Mouse (Mus musculus): Measurements from ENCODE around the gene Cpt1c. TPM values are rescaled to one million over a fixed set of nuclear protein-coding genes. Genes with fewer than 3 reads are reported as not detected.
A peak's percentile ranks its signal among the peaks of the same experiment; 100 is the strongest.

The Cpt1c gene
- total RNA-seq, 2 experiments from 2014 or later: 0.92 to 2.3 TPM

DNA sequence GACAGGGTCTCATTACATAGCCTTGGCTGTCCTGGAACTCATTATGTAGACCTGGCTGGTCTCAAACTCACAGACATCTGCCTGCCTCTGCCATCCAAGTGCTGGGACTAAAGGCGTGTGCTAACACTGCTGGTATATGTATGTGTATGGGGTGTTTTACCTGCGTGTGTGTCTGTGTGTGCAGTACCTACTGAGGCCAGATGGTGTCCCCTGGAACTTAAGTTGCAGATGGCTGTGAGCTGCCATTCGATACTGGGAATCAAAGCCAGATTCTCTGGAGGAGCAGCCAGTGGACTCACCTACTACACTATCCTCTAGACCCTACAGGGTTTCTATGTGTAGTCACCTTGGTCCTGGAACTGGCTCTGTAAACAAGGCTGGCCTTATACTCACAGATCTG is 49.2 kb downstream of the Cpt1c start:
- peak; percentile 56 for DNase-seq

DNA sequence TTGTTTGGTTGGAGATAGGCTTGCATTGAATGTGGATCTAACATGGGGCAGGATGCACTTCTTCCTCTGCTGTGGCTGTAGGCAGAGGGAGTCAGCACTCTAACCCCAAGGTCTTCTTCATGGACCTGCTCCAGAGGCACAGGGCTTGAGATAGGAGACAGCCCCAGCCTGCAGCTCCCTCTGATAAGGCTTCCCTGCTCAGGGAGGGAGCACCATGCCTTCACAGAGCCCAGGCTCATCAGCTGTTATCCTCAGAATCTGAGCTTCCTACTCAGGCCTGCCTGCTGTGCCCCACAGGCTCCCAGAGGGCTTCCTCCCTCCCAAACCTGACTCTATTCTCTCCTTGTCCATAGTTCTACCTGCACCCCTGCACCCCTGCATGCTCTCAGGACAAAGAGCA is 52.1 kb downstream of the Cpt1c start:
- no peak for DNase-seq
- intact Hi-C loops (cut with DNase I): no loop called here

More for the DNA sequence above, 49.2 kb downstream of the Cpt1c start:
- Histone ChIP-seq H3K27ac (peak overlapping the region; percentile 48; the same call in 1 of the 2 replicates), H3K4me3 (no peak overlapping the region)
- intact Hi-C loops (cut with DNase I): no loop called here
- TF ChIP-seq CTCF (IDR thresholded peaks at IDR 0.05): peak; percentile 63

DNA sequence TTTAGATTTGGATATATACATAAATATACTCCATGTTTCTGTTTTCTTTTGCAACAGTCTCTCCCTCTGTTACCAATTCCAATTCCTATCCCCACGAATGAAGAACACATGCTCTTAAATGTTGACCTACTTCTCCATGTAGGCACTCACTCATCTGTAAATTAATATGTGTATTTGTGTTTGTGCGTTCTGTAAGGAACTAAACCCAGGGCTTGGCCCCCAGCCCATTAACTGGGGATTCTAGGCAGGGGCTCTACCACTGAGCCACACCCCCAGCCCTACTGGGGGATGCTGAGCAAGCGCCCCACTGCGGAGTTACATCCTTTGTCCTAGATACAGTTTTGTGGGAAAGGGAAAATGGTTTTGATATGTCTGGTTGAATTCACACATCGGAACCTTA is 55.5 kb downstream of the Cpt1c start:
- Histone ChIP-seq H3K4me3 (no peak overlapping the region), H3K27ac (peak overlapping the region; percentile 81; the same call in 1 of the 2 replicates)
- no peak for DNase-seq
- intact Hi-C loops (cut with DNase I): no loop called here
- no peak for TF ChIP-seq CTCF (IDR thresholded peaks at IDR 0.05)

More for the DNA sequence above, 52.1 kb downstream of the Cpt1c start:
- no peak for TF ChIP-seq CTCF (IDR thresholded peaks at IDR 0.05)
- H3K27ac ChIP-seq: no peak overlapping the region
- no peak overlapping the region for H3K4me3 ChIP-seq

DNA sequence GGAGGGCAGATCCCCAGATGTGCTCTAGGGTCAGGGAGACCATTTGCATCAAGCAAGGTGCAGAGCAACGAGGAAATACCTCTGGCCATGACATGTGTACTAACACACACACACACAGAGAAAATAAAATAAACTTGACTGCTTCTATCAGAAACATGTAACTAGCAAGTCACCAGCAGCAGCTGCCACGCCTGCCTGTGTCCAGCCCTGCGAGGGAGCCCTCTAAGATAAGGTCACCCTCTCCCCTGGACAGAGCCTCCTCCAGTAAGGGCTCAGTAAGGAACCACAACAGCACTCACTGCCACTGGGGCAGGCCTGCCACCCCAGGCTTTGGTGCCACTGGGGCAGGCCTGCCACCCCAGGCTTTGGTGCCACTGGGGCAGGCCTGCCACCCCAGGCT is 56.4 kb downstream of the Cpt1c start:
- intact Hi-C loops (cut with DNase I): no loop called here
- TF ChIP-seq CTCF (IDR thresholded peaks at IDR 0.05): no peak
- Histone ChIP-seq H3K4me3 (no peak overlapping the region), H3K27ac (peak overlapping the region; percentile 81)
- DNase-seq: no peak

DNA sequence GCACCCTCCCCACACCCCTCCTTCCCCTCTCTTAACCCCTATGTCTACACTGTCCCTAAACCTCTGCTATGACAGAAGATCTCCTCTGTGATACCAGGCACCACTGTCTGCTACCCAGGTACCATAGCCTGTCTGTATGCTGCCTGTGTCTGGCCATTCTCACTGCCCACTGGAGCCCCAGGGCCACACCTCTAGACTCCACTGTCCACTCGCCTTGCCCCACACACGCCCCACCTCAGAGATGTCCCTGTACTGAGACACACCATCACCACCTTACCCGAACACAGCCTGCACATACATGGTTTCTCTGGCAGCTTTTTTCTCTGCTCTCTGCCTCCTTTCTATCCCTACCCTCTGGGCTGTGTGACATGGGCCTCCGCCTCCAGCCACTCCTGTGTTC is 57.8 kb downstream of the Cpt1c start:
- no peak for DNase-seq

DNA sequence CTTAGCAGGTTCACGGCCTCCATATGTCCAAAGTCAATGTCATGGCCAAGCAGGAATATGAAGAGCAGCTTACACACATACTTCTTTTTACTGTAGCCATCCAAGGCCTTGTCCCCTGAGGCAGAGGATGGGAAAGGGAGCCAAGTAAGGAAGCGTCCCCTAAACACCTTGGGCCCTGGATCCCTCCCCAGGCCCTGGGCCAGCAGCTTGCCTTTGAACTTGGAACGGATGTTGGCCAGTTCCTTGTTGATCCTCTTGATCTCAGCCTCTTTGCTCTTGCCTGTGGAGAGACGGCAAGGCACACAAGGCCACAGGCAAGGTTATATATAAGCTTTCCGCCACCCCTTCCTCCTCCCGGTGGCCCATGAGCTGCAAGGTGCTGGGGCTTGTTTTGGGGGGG is 58.5 kb downstream of the Cpt1c start:
- no peak for TF ChIP-seq CTCF (IDR thresholded peaks at IDR 0.05)
- H3K4me3 ChIP-seq: no peak overlapping the region
- peak; percentile 61 for DNase-seq
- intact Hi-C loops (cut with DNase I): no loop called here
- H3K27ac ChIP-seq: peak overlapping the region; percentile 81

More for the DNA sequence above, 57.8 kb downstream of the Cpt1c start:
- TF ChIP-seq CTCF (IDR thresholded peaks at IDR 0.05): no peak
- intact Hi-C loops (cut with DNase I): no loop called here
- H3K27ac ChIP-seq: peak overlapping the region; percentile 81
- no peak overlapping the region for H3K4me3 ChIP-seq

DNA sequence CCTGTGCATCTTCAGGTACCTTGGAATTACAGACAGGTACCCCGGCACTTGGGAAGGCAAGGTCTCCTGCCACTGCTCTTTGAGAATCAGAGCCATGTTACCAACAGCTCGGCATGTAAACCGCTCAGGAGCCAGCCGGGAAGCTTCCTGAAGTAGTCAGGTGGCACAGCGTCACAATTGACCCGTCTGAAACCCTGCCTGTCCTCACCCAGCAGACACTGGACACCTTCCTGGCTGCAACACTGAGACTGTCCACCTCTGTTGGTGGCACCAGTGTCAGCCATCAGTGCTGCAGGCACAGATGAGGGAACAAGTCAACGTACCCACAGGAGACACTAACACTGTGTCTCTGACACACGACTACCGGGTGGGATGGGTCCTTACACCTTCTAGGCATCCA is 59.3 kb downstream of the Cpt1c start:
- Histone ChIP-seq H3K27ac (peak overlapping the region; percentile 81), H3K4me3 (no peak overlapping the region)
- TF ChIP-seq CTCF (IDR thresholded peaks at IDR 0.05): no peak
- intact Hi-C loops (cut with DNase I): no loop called here
- peak; percentile 54 for DNase-seq

DNA sequence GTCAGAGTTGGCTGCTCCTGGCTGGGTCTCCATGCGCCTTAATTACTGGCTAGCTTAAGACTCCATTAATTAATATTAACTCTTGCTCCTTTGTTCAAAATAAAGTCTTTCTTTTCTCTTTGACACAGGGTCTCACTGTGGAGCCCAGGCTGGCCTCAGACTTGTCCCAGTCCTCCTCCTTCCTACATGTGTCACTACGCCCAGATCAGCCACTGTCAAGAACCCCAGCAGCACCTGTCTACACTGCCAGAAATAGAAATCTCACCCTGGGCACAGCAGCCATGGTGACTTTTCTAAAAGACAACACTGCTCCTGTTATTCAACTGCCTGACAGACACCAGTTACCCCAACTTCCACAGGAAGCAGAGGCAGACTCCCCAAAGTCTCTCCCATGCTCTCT is 60.3 kb downstream of the Cpt1c start:
- DNase-seq: no peak
- intact Hi-C loops (cut with DNase I): no loop called here
- Histone ChIP-seq H3K27ac (peak overlapping the region; percentile 81), H3K4me3 (no peak overlapping the region)
- TF ChIP-seq CTCF (IDR thresholded peaks at IDR 0.05): no peak

Small RNA genes within 50 kb of the gene (microRNA-seq; reads per million reads assigned to microRNA genes)
- not detected for gene Mir7054

Other genes with a start within 250 kb of the Cpt1c start
- 10 to 100 TPM; 17.1 to 22.9 TPM for gene Vrk3, start 226.4 kb downstream of the Cpt1c start, total RNA-seq (2021)
- gene Zfp473, start 223.8 kb downstream of the Cpt1c start, total RNA-seq (2021): under 1 TPM in 1 of 2 experiments, not detected in 1; 0.11 TPM
- gene Nup62, start 158.8 kb downstream of the Cpt1c start, total RNA-seq (2021): 10 to 100 TPM; 21.8 to 26.6 TPM
- 1 to 10 TPM; 1.6 to 3.3 TPM for gene Il4i1, start 158.5 kb downstream of the Cpt1c start, total RNA-seq (2021)
- gene Atf5, start 158.2 kb downstream of the Cpt1c start, total RNA-seq (2021): 100 to 1,000 TPM in 1 of 2 experiments, 10 to 100 TPM in 1; 74.7 to 115 TPM
- 100 to 1,000 TPM; 128 to 137 TPM for gene Akt1s1, start 125.9 kb downstream of the Cpt1c start, total RNA-seq (2021)
- 10 to 100 TPM; 40.8 to 56.4 TPM for gene Tbc1d17, start 125.8 kb downstream of the Cpt1c start, total RNA-seq (2021)
- gene Pnkp, start 117.7 kb downstream of the Cpt1c start, total RNA-seq (2021): 10 to 100 TPM; 19.4 to 21.2 TPM
- 100 to 1,000 TPM; 126 to 137 TPM for gene Ptov1, start 105.1 kb downstream of the Cpt1c start, total RNA-seq (2021)
- 10 to 100 TPM; 53.1 to 68.5 TPM for gene Med25, start 82.1 kb downstream of the Cpt1c start, total RNA-seq (2021)
- 10 to 100 TPM; 16.4 to 18.6 TPM for gene Fuz, start 78.8 kb downstream of the Cpt1c start, total RNA-seq (2021)
- 10 to 100 TPM; 59.1 to 62.6 TPM for gene Ap2a1, start 45.4 kb downstream of the Cpt1c start, total RNA-seq (2021)
- gene Tsks, start 31.6 kb downstream of the Cpt1c start, total RNA-seq (2021): not detected
- gene Prmt1, start 11.7 kb upstream of the Cpt1c start, total RNA-seq (2021): 100 to 1,000 TPM; 126 to 136 TPM
- gene Irf3, start 22.8 kb upstream of the Cpt1c start, total RNA-seq (2021): 10 to 100 TPM; 18.4 to 18.9 TPM
- gene Bcl2l12, start 23.9 kb upstream of the Cpt1c start, total RNA-seq (2021): 1 to 10 TPM; 7.6 to 9.7 TPM
- 10 to 100 TPM; 41.7 to 44.3 TPM for gene Scaf1, start 41.5 kb upstream of the Cpt1c start, total RNA-seq (2021)
- 10 to 100 TPM; 22.6 to 25.5 TPM for gene Rras, start 43.1 kb upstream of the Cpt1c start, total RNA-seq (2021)
- 10 to 100 TPM; 12.8 to 16.1 TPM for gene Prr12, start 78.0 kb upstream of the Cpt1c start, total RNA-seq (2021)
- gene Nosip, start 87.6 kb upstream of the Cpt1c start, total RNA-seq (2021): 10 to 100 TPM; 30.2 to 32.9 TPM
- gene Prrg2, start 87.8 kb upstream of the Cpt1c start, total RNA-seq (2021): 10 to 100 TPM in 1 of 2 experiments, 1 to 10 TPM in 1; 8.1 to 11.0 TPM
- gene Rcn3, start 117.4 kb upstream of the Cpt1c start, total RNA-seq (2021): 10 to 100 TPM in 1 of 2 experiments, 1 to 10 TPM in 1; 7.2 to 20.2 TPM
- 10 to 100 TPM; 33.6 to 38.5 TPM for gene Fcgrt, start 129.0 kb upstream of the Cpt1c start, total RNA-seq (2021)
- gene Rps11, start 149.6 kb upstream of the Cpt1c start, total RNA-seq (2021): 100 to 1,000 TPM; 457 to 518 TPM
- gene Rpl13a, start 153.9 kb upstream of the Cpt1c start, total RNA-seq (2021): 100 to 1,000 TPM; 552 to 624 TPM
- under 1 TPM in 1 of 2 experiments, not detected in 1; 0.26 TPM for gene Gm45713, start 161.4 kb upstream of the Cpt1c start, total RNA-seq (2021)
- 1 to 10 TPM; 2.2 to 3.3 TPM for gene Flt3l, start 161.6 kb upstream of the Cpt1c start, total RNA-seq (2021)
- 10 to 100 TPM; 34.7 to 39.7 TPM for gene Pih1d1, start 179.5 kb upstream of the Cpt1c start, total RNA-seq (2021)
- 10 to 100 TPM; 11.6 to 15.1 TPM for gene Aldh16a1, start 179.7 kb upstream of the Cpt1c start, total RNA-seq (2021)
- under 1 TPM; 0.31 to 0.36 TPM for gene Slc17a7, start 189.1 kb upstream of the Cpt1c start, total RNA-seq (2021)
- not detected for gene Gfy, start 204.7 kb upstream of the Cpt1c start, total RNA-seq (2021)
- not detected for gene Pth2, start 206.1 kb upstream of the Cpt1c start, total RNA-seq (2021)
- not detected for gene Ccdc155, start 230.0 kb upstream of the Cpt1c start, total RNA-seq (2021)
- gene Dkkl1, start 237.3 kb upstream of the Cpt1c start, total RNA-seq (2021): not detected
- gene Tead2, start 240.9 kb upstream of the Cpt1c start, total RNA-seq (2021): 1 to 10 TPM; 2.6 to 4.1 TPM